Mouse (Mus musculus) thymus, postnatal 36 days (tissue): ENCODE measurements around the gene Abca5.
"Not testable (repeated sequence)": the region's sequence is repeated elsewhere in the genome, so short reads cannot be mapped to it uniquely, and the experiment has no call there.

Experiments
- DNase-seq, 2 experiments: peaks; one replicate each; pipeline ENCODE4 v3.0.0; 2022; ENCODE audit warnings: mixed read lengths in 2 of 2

The Abca5 gene

GRCm38 (mm10) chr11:110337289-110338245, at the start of gene Abca5:
Gene Abca5, minus strand, starts transcription at chr11:110337716.
- DNase-seq: peak; percentile 81 to 82

- no peak for DNase-seq
Observed at GRCm38 (mm10) chr11:110385487-110385886, 48.0 kb upstream of the Abca5 start.

GRCm38 (mm10) chr11:110380310-110380668, 42.8 kb upstream of the Abca5 start:
- no peak for DNase-seq

GRCm38 (mm10) chr11:110379661-110380309, 42.3 kb upstream of the Abca5 start:
- peak; percentile 11 to 13 for DNase-seq

DNA sequence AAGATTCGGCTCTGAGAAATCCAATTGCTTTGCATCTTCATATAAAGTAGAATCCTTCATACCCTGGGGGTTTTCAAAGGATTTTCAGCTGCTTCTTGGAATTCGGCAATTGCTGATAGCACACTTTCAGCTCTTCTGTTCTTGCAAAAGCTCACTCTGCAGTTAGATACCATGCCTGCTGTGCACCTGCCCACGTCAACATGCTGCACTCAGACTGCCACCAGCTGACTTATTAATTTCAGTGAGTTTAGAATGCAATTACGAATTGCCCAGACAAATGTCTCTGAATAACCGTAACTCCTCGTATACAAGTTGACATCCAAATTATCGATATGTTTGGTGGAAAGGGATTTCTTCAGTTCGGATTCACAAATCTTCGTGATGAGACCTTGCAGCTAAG, 36.5 kb upstream of the Abca5 start:
- no peak for DNase-seq

GRCm38 (mm10) chr11:110372266-110372954, 34.9 kb upstream of the Abca5 start:
- no peak for DNase-seq

DNA sequence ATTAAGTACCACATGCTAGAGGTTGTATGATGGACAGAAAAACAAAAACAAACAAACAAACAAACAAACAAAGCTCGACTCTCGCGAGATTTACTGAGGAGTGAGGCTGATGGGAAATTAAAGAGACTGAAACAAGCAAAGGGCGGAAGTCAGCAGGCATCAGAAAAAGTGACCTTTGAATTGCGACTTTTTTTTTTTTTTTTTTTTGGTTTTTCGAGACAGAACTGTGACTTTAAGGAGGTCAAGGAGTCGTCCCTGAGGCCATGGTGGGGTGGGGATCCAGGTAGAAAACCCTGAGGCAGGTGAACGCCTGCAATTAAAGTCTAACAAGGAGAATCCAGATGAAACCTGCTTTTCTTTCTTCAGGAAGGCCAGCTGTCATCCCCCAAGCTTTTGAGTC, 34.3 kb upstream of the Abca5 start:
- DNase-seq: no peak

- DNase-seq: no peak
Observed at GRCm38 (mm10) chr11:110369312-110370019, 31.9 kb upstream of the Abca5 start.

DNA sequence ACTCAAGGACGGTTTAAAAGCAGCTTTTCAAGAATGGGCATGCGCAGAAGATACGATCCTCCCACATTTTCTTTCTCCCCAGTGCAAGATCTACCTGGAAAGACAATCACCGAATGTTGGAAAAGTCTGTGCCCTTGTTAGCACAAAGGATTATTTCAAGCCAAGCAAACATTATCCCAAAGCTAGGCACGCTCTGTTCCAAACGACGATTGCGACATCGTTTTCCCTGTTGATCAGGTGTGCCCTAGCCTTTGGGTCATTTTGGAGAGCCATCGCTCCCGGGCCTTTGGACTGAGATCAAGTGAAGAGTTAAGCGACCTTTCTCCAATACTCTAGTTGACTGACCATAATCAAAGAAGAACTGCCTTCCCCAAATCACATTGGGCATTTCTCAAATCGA, 30.1 kb upstream of the Abca5 start:
- no peak for DNase-seq

DNA sequence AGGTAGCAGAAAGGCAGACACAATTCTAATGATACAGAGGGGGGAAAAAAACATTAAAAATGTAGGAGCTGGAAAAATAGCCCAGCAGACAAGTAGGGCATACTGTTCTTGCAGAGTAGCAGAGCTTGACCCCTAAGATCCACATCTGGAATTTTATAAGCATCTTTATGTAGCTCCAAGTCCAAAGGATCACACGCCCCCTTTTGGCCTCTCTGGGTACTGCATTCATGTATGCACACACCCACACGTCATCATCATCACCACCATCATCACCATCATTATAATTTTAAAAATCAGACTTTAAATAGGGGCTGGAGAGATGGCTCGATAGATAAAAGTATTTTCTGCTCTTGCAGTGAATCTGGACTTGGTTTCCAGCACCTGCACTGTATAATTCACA, 29.4 kb upstream of the Abca5 start:
- DNase-seq: no peak

DNA sequence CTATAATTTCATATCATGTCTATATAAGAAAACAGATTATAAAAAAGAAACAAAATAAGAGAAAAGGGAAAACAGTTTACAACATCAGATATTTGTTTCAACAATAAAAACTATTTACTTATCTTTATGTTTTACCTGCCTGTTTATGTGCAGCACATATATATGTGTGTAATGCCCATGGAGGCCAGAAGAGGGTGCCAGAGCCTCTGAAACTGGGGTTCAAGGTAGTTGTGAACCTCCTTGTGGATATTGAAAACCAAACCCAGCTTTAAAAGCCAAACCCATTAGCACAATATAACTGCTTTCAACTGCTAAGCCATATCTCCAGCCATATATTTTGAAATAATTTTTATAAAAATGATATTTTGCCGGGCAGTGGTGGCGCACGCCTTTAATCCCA, 27.5 kb upstream of the Abca5 start:
- peak; percentile 46 to 60 for DNase-seq

DNA sequence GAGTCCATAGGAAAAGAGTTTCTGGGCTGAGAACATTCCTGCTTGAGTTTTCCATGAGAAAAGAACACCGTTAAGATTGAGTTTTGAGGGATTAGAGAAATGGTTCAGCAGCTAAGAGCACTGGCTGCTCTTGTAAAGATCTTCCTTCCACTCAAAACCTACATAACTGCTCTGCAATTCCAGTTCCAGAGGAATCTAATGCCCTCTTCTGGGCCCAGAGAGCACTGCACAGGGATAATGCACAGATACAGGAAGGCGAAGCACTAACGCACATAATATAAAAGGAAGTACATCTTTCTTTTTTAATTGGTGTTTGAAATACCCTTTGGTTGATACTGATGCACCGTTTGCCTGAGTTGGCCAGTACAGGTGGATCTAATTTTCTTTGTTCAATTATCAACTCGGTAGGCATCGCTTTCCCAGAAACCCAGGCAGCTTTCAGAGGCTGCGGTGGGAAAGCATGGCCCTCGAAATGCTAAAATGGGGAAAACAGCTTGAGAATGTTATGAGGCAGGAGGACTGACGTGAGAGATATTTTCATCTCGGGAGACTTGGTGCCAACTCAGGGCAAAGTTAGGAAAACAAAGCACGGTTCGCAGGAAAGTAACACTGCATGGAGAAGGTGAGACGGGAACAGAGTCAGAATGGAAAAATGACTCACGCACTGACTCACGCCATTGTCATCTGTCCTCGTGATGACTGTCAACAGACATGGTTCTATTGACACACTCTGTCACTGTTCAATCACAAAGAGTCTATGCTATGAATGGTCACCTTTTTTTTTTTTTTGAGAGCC, 20.4 kb upstream of the Abca5 start:
- peak in 1 of 2 experiments; percentile 10 for DNase-seq

DNA sequence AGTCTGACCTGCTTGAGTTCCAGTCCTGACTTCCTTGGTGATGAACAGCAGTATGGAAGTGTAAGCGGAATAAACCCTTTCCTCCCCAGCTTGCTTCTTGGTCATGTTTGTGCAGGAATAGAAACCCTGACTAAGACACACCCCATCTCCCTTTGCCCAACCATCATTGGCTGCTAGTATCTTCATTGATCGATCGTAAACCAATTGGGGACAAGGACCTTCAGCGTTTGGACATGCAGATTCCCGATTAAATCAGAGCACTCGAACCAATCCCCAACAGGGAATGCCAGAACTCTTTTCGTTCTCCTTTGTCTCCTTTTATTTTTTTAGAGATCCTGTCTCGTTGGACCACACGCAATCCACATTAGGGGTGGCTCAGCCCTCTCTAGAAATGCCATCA, 17.6 kb upstream of the Abca5 start:
- not testable (repeated sequence) for DNase-seq

- DNase-seq: no peak
Observed at GRCm38 (mm10) chr11:110354261-110354660, 16.7 kb upstream of the Abca5 start.

- no peak for DNase-seq
Observed at GRCm38 (mm10) chr11:110348170-110348569, 10.7 kb upstream of the Abca5 start.

DNA sequence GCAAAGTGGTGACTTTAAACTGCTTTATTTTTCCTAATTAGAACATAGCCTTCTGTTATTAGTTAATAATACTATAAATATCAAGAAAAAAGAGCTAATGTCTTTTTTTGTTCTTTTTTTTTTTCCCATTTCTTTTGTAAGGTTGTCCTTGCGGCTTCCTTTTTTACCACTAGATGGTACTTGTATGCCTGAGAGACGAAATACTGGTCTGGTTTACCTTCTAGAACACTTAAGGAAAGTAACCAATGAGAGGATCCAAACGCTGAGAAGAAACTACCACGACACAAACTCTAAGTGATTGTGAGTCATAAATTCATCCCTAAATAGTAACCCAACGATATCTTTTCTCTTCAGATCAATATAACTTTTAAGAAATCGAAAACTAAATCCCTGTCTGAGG, 10.3 kb upstream of the Abca5 start:
- DNase-seq: no peak

DNA sequence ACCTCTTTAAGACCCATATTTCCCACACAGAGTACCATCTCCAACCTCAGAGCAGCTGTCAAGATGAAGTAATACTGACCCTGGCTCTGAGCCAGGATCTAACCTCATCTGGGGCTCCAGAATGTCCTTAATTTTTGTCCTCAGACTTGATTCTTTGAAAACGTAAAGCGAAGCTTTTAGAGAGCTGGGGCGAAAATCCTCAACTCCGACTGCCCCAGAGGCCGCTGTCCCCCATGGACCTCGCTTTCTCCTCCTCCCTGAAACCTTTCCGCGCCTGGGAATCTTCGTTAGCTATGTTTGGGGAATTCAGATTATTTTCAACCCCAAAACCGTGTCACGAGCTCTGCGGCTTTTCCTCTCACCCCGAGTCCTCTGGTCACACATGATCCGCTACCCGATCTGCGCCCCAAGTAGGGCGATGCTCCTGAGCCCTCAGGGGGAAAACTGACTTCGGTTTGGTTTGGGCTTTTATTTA, 665 bp downstream of the Abca5 start:
- peak in 1 of 2 experiments; percentile 2 for DNase-seq

DNA sequence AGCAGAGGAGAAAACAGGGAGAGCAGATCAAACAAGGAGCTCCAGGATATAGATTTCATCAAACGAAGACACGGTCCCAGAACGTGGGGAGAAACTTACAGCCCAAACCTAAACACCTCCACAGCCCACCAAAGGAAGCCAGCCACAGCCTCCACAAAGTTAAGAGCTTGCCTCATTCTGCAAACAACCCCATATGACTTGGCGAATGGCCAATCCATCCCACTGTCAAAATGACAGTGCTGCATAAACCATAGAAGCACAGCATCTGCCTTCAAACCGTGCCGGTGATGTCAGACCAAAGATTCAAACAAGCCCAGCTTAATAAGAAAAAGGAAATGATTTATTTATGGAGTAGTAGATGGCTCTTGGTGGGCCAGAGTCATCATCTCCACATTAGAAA, 7.4 kb downstream of the Abca5 start:
- no peak for DNase-seq

GRCm38 (mm10) chr11:110322266-110322665, 15.2 kb downstream of the Abca5 start:
- no peak for DNase-seq

GRCm38 (mm10) chr11:110306475-110307168, 30.9 kb downstream of the Abca5 start:
- no peak for DNase-seq

DNA sequence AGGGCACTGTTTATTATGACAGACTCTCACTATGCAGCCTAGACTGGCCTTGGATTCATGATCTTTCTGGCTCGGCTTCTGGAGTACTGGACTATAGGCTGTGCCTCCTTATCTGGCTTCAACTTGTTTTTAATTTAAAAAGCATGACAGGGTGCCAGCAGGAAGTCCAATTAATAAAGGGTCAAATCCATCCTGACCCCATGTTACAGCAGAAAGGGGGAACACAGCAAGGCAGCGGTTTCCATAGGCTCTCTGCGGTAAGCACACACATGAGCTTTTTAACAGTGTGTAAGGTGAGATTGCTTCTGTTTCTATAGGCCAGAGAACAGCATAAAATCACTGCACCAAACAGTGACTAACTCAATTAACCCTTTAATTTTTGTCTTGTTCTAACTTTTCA, 34.1 kb downstream of the Abca5 start:
- DNase-seq: no peak
